Mouse (Mus musculus) adrenal gland, postnatal 10 days (tissue): ENCODE results near the gene Hmox1. TPM values are rescaled to one million over a fixed set of nuclear protein-coding genes. Genes with fewer than 3 reads are reported as not detected.

Source experiments
- total RNA-seq, 2 experiments: library from RNA; stranded (reverse); gene quantifications; 2 replicates each; pipeline ENCODE4 v1.2.3; 2021

Gene Hmox1
- total RNA-seq, 2 experiments from 2014 or later = 27.3 to 35.5 TPM

Other genes starting within 250 kb of the Hmox1 start
- under 1 TPM in 1 of 2 experiments, not detected in 1; 0.21 TPM for gene Isx, start 220.4 kb upstream of the Hmox1 start, total RNA-seq
- gene Hmgxb4, start 100.3 kb upstream of the Hmox1 start, total RNA-seq = 10 to 100 TPM; 22.9 to 27.3 TPM
- 10 to 100 TPM; 28.3 to 31.5 TPM for gene Tom1, start 59.9 kb upstream of the Hmox1 start, total RNA-seq
- gene Mcm5, start 15.9 kb downstream of the Hmox1 start, total RNA-seq = 10 to 100 TPM; 25.6 to 40.0 TPM
- gene Rasd2, start 120.3 kb downstream of the Hmox1 start, total RNA-seq = 1 to 10 TPM; 1.6 to 1.7 TPM